ENCODE assay signal across 8 mouse cellular contexts in the genomic region with DNA sequence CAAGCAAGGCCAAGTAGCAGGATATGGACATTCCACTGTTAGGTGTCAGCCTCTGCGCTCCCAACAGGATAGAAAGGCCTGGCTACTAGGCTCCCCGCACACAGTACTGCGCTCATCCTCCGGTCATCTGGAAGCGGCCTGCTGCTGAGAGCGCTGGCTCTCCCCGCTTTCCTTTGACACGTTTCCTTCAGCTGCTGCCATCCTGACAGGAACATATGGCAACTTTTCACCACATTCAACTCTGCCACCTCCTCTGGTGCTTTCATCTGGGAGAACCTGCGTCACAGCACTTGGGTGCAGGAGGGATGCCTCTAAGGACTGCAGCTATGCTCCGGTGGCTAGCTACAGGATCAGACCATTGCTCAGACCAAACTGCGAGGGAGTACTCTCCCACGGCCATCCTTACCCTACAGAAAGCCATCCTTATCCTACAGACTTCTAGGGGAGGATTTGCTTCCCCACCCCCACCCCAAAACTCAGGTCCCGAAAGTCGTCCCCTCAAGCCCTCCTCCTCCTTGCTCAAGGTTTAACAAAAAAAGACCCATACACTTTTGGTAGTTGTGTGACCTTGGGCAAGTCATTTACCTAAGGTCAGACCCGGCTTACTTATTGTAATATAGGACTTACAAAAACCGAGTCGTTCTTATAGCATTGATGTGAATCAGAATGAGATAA. TPM values are rescaled to one million over a fixed set of nuclear protein-coding genes. Genes with fewer than 3 reads are reported as not detected.
DNase-seq lines count a peak whose midpoint lies in the region; ATAC-seq and TF ChIP-seq lines count a peak whose summit lies in the region.

No protein-coding gene starts in this region.

- intact Hi-C loops in heart, postnatal 25 days (cut with DNase I): loop anchor here (2.0 to 10.0 kb wide), 6 partner anchors 39 to 199 kb away; no protein-coding TSS in a partner anchor
- intact Hi-C loops in left cerebral cortex, adult 2 months (cut with DNase I): loop anchor here (2.0 kb wide), 3 partner anchors 55 to 201 kb away; no protein-coding TSS in a partner anchor

- WGBS in heart, embryonic 11.5 days (ENCODE audit: insufficient replicate concordance): 3% methylated on average over 17 of the region's 17 CpGs
- WGBS in midbrain, embryonic 14.5 days: 5% methylated on average over 17 of the region's 17 CpGs

- no peaks in the 10 kb centered on the region for H3K9me3 ChIP-seq in heart, embryonic 11.5 days (replicated peaks; ENCODE audit: control insufficient read depth, low read length)
- no peaks in the 10 kb centered on the region for H3K9me3 ChIP-seq in midbrain, embryonic 14.5 days (ENCODE audit: control insufficient read depth, low read length)

- H3K4me3 ChIP-seq in heart, embryonic 11.5 days (ENCODE audit: low read depth, low read length): peak overlapping the region; percentile 96
- peak overlapping the region; percentile 86 for H3K4me3 ChIP-seq in left cerebral cortex, adult 2 months
- H3K4me3 ChIP-seq in midbrain, embryonic 14.5 days (replicated peaks; ENCODE audit: low read depth, low read length): peak overlapping the region; percentile 70

- ATAC-seq in heart, embryonic 11.5 days (replicated peaks; ENCODE audit: insufficient number of reproducible peaks, low FRiP score, low TSS enrichment): no peak
- ATAC-seq in midbrain, embryonic 14.5 days (ENCODE audit: low FRiP score, low TSS enrichment): no peak

- H3K27me3 ChIP-seq in heart, embryonic 11.5 days (ENCODE audit: control insufficient read depth, insufficient read depth, low read length): no peaks in the 10 kb centered on the region
- H3K27me3 ChIP-seq in midbrain, embryonic 14.5 days (ENCODE audit: control insufficient read depth, insufficient read depth, low read length): no peaks in the 10 kb centered on the region

- no peaks in the 10 kb centered on the region for H3K36me3 ChIP-seq in heart, embryonic 11.5 days (ENCODE audit: control insufficient read depth, insufficient read depth, low read length)
- no peaks in the 10 kb centered on the region for H3K36me3 ChIP-seq in midbrain, embryonic 14.5 days (ENCODE audit: control insufficient read depth, insufficient read depth, low read length)

- DNase-seq in heart, adult 11 months: peak; percentile 94
- DNase-seq in heart, postnatal 25 days (ENCODE audit: low spot score): no peak
- peak; percentile 16 to 24 for DNase-seq in cerebellum, postnatal 14 days
- DNase-seq in left cerebral cortex, adult 2 months (ENCODE audit: extremely low spot score in 1 of 2, low spot score in 2 of 2): peak; percentile 23 to 47
- DNase-seq in midbrain, embryonic 14.5 days: peak; percentile 34
- DNase-seq in thymus, adult 18-20 months: no peak
- no peak for DNase-seq in gastrocnemius, adult 18-20 months (ENCODE audit: low spot score)

- no peak for TF ChIP-seq CTCF in left cerebral cortex, adult 2 months (IDR thresholded peaks at IDR 0.05)

- H3K4me1 ChIP-seq in heart, embryonic 11.5 days (ENCODE audit: control insufficient read depth, insufficient read depth, low read length): peaks cover 30% of the 10 kb centered on the region
- H3K4me1 ChIP-seq in midbrain, embryonic 14.5 days (ENCODE audit: control insufficient read depth, insufficient read depth, low read length): peaks cover 17% of the 10 kb centered on the region

- peak overlapping the region; percentile 87 for H3K9ac ChIP-seq in heart, embryonic 11.5 days (ENCODE audit: low read depth, low read length)
- H3K9ac ChIP-seq in midbrain, embryonic 14.5 days (replicated peaks; ENCODE audit: low read length): no peak overlapping the region; the same call in 1 of the 2 replicates

- peak overlapping the region; percentile 96 for H3K4me2 ChIP-seq in heart, embryonic 11.5 days
- H3K4me2 ChIP-seq in midbrain, embryonic 14.5 days (ENCODE audit: low read length): peak overlapping the region; percentile 96

- H3K27ac ChIP-seq in heart, embryonic 11.5 days (ENCODE audit: low read depth, low read length): peak overlapping the region; percentile 51
- H3K27ac ChIP-seq in left cerebral cortex, adult 2 months: peak overlapping the region; percentile 84
- no peak overlapping the region for H3K27ac ChIP-seq in midbrain, embryonic 14.5 days (replicated peaks; ENCODE audit: low read depth, low read length)

RNA-seq across cellular contexts. Expression of a gene that starts 2.0 kb away (rescaled TPM):
- total RNA-seq in heart, postnatal 25 days (2021): 10 to 100 TPM; 15.9 to 18.1 TPM
- 7.9 and 9.2 TPM in 2 replicates for polyA plus RNA-seq in heart, embryonic 11.5 days (2014; fragmentation: Nextera tagmentation; extraction: Ambion mirVana)
- 10 to 100 TPM; 87.5 to 94.2 TPM for total RNA-seq in left cerebral cortex, adult 2 months (2021)
- 34.9 and 41.8 TPM in 2 replicates for polyA plus RNA-seq in midbrain, embryonic 14.5 days (2014; fragmentation: Nextera tagmentation; extraction: Ambion mirVana)
- 1 to 10 TPM; 2.1 to 2.7 TPM for total RNA-seq in gastrocnemius, adult 18-20 months (2021)

Comparison
In these comparisons a context has a peak if more than half of its experiments do, and no peak if none do; other contexts are left out.
1. DNase-seq: peak in heart, adult 11 months (single experiment), cerebellum, postnatal 14 days (2 of 2), left cerebral cortex, adult 2 months (2 of 2) and midbrain, embryonic 14.5 days (single experiment); none in heart, postnatal 25 days (single experiment), thymus, adult 18-20 months (0 of 2) and gastrocnemius, adult 18-20 months (single experiment).
2. RNA of a gene that starts 2.0 kb away (total RNA-seq): 87.5 to 94.2 TPM in left cerebral cortex, adult 2 months and 15.9 to 18.1 TPM in heart, postnatal 25 days; 2.1 to 2.7 TPM in gastrocnemius, adult 18-20 months; every median in the first group is over 4 times any median in the second.
3. Peak in every context shown above with its lines, with median percentiles within 50 percentile points of each other: H3K4me3 ChIP-seq.